Mouse (Mus musculus) hindlimb bud, embryonic 11.5 days (tissue): ENCODE results near the gene E2f2.

Experiments
- DNase-seq: peaks from one replicate; pipeline ENCODE4 v3.0.0-alpha.2; 2012; ENCODE audit warnings: low read depth, low spot score; ENCODE audit errors: extremely low spot score

Gene E2f2

GRCm38 (mm10) chr4:136172011-136172541 is at the start of gene E2f2:
Gene E2f2, plus strand, starts transcription at chr4:136172394.
- no peak for DNase-seq

DNA sequence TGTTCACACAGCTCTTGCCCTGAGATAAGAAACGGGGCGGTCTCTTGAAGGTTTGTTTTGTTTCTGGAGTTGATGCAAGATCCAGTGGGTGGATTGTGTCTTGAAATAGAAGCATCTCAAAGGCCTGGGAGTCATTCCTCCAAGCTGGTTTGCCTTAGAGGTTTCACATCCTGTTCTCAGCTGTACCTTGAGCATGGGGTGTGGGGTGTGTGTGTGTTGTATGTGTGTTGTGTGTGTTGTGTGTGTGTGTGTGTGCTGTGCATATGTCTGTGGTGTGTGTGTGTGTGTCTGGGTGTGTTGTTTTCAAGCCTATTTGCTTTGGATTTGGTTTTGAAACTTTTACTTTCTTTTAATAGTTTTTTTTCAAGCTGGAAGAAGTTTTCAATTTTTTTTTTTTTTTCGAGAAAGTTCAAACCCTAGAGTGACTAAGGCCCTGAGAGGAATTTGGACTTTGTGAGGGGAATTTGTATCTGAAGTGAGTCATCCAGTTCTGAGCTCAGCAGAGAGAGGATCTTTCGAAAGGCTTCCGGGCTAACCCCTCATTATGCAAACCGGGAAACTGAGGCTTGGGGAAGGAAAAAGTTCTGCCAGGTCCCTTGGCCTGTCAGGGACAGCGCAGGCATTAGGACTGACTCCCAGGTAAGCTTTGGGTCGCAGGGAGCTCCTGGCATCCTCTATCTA is 48.9 kb upstream of the E2f2 start:
- DNase-seq, result no peak

DNA sequence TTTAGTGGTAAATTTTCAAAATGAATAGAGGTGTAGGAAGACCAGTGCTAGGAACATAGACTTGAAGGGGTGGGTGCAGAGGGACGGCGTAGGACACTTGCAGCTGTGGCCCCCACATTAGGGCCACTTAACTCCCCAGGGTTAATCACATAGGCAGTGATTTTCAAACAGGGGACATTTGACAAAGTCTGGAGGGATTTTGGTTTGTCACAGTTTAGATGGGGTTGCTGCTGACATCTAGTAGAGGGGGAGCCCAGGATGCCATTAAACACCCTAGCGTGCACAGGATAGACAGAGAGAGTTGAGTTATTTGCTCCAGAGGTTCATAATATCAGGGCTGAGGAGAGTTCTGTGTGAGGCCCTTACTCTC is 48.4 kb upstream of the E2f2 start:
- no peak for DNase-seq

- no peak for DNase-seq
Observed at GRCm38 (mm10) chr4:136124581-136124980, 47.6 kb upstream of the E2f2 start.

GRCm38 (mm10) chr4:136125458-136125857 is 46.7 kb upstream of the E2f2 start:
- DNase-seq, result no peak

DNA sequence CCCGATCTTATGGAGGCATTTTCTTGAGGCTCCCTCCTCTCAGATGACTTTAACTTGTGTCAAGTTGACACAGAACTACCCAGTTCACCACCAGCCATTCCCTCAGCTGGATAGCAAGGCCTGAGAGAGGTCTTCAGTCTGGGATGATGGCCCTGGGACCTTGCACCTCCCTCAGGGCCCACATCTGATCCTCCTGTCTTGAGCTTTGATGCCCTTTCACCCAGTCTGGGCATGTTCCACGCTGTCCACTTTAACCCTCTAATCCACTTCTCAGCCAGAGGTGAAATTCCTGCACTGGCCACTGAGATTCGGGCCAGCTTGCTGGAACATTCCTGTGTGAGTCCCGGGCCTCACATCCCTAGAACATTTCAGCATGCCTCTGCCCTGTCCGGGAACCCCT is 46.2 kb upstream of the E2f2 start:
- no peak for DNase-seq

- DNase-seq, result no peak
Observed at GRCm38 (mm10) chr4:136127670-136128069, 44.5 kb upstream of the E2f2 start.

DNA sequence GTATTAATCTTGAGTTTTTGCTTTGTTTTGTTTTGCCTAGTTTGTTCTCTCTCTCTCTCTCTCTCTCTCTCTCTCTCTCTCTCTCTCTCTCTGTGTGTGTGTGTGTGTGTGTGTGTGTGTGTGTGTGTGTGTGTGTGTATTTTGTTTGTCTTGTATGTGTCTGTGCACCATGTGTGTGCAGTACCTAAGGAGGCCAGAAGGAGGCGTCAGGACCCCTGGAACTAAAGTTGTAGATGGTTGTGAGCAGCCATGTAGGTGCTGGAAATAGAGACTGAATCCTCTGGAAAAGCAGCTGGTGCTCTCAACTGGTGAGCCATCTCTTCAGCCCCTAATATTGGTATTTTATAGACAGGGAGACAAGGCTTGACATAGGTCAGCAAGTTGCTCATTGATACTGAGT is 42.4 kb upstream of the E2f2 start:
- no peak for DNase-seq

DNA sequence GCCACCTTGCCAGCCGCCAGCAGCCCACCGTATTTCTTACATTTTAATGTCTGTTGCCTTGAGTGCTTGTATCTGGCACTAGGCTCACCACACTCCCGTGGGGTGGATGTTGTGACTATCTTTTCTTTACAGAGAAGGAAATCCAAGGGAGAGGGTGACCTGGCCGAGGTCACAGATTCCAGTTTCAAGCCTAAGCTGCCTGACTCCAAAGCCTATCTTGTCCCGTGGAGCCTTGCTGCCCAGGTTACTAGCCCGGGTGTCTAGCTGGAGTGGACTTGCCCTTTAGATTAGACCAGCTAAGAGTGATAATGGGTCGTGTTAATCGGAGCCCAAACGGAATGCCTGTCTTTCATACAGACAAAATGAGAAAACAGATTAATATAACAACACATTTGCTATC is 38.4 kb upstream of the E2f2 start:
- DNase-seq, result no peak

GRCm38 (mm10) chr4:136134418-136134977 is 37.7 kb upstream of the E2f2 start:
- no peak for DNase-seq

- DNase-seq, result no peak
Observed at GRCm38 (mm10) chr4:136134978-136135873, 37.0 kb upstream of the E2f2 start.

DNA sequence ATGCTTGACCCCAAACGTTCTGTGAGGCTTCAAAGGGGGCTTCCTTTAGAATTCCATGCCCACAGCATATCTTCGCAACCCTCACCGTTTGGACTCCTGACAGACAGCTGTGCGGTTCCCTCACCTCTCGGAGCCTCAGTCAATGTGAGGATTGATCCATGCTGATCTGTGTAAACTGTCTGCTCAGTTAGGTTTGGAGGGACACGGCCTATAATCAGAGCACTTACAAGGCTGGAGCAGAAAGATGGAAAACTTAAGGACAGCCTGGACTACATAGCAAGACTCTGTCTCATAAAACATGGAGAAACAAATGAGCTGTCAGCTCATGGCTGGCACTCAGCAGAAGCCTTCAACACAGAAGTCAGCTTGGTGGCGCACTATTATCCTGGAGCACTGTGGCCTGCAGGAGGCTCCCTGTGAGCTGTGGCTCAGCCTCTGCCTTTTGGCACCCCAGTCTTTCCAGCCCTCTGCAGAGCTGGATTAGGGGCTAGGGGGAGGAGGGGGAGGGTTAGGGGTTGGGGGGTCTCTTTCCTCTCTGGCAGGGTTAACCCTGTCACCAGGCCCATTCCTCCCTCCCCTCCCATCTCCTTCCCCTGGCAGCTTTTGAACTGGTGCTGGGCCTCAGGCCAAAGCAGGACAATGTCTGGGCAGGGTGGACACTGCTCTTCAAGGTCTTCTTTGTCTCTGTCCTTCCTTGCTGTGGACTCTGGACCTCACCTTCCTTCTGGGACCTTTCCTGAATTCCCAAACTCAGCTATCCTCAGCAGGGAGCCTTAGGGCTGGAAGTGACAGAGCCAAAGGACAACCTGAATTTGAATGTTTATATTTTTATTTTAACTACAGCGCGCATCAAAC is 36.1 kb upstream of the E2f2 start:
- DNase-seq, result no peak

- DNase-seq, result no peak
Observed at GRCm38 (mm10) chr4:136139326-136140110, 32.7 kb upstream of the E2f2 start.

GRCm38 (mm10) chr4:136140327-136141250 is 31.6 kb upstream of the E2f2 start:
- peak; percentile 95 for DNase-seq

GRCm38 (mm10) chr4:136142267-136143192 is 29.7 kb upstream of the E2f2 start:
- no peak for DNase-seq

- DNase-seq, result no peak
Observed at GRCm38 (mm10) chr4:136143193-136143976, 28.8 kb upstream of the E2f2 start, which contains the start of gene Id3. Gene Id3, plus strand, starts transcription at chr4:136143497.
